ENCODE assay signal across 14 mouse cellular contexts in genomic region chr15:98579310-98579709, GRCm38 (mm10). TPM values are rescaled to one million over a fixed set of nuclear protein-coding genes. Genes with fewer than 3 reads are reported as not detected.
"Had no signal": no experiment of that assay in that cellular context is flagged by ENCODE, and none has a peak within 500 bp of the region (broad histone marks: within the 10 kb centered on the region; RNA-seq: fewer than 3 reads in every experiment).

No protein-coding gene starts in this region.

- H3K27ac ChIP-seq: lung, embryonic 15.5 days; macrophage; midbrain, embryonic 15.5 days; neural tube, embryonic 12.5 days; stomach, embryonic 15.5 days; stomach, postnatal 0 days had no signal

- H3K36me3 ChIP-seq: lung, embryonic 15.5 days; midbrain, embryonic 15.5 days; neural tube, embryonic 12.5 days; stomach, embryonic 15.5 days had no signal

- H3K27me3 ChIP-seq: lung, embryonic 15.5 days; neural tube, embryonic 12.5 days; stomach, embryonic 15.5 days had no signal

- H3K9ac ChIP-seq: liver, postnatal 0 days; lung, embryonic 15.5 days; midbrain, embryonic 15.5 days; neural tube, embryonic 12.5 days; stomach, embryonic 15.5 days had no signal

- H3K4me1 ChIP-seq: lung, embryonic 15.5 days; midbrain, embryonic 15.5 days; neural tube, embryonic 12.5 days; stomach, embryonic 15.5 days had no signal

- H3K9me3 ChIP-seq: lung, embryonic 15.5 days; megakaryocyte, embryonic 14.5 days; midbrain, embryonic 15.5 days; neural tube, embryonic 12.5 days; stomach, embryonic 15.5 days had no signal

- H3K4me2 ChIP-seq: lung, embryonic 15.5 days; midbrain, embryonic 11.5 days; midbrain, embryonic 15.5 days; neural tube, embryonic 12.5 days; stomach, embryonic 15.5 days had no signal

- H3K4me3 ChIP-seq: lung, embryonic 15.5 days; megakaryocyte, embryonic 14.5 days; midbrain, embryonic 15.5 days; neural tube, embryonic 12.5 days; stomach, embryonic 15.5 days had no signal

RNA-seq across cellular contexts. Expression of gene 4930415O20Rik, which starts 8.5 kb away (rescaled TPM):
- total RNA-seq: megakaryocyte progenitor cell, adult 5-6 weeks; monocyte, adult 5-6 weeks; neutrophil, adult 5-6 weeks had no signal
- polyA plus RNA-seq: liver, postnatal 0 days; lung, adult 2 months; lung, embryonic 15.5 days; macrophage; neural tube, embryonic 12.5 days; spleen, adult 2 months; stomach, embryonic 15.5 days had no signal

RNA-seq across cellular contexts. Expression of gene Adcy6, which starts 30.6 kb away (rescaled TPM):
- total RNA-seq: monocyte, adult 5-6 weeks had no signal

RNA-seq across cellular contexts. Expression of gene Cacnb3, which starts 51.3 kb away (rescaled TPM):
- total RNA-seq: megakaryocyte progenitor cell, adult 5-6 weeks; neutrophil, adult 5-6 weeks had no signal
